Mouse (Mus musculus): ENCODE data around the gene Olfr684.

Gene Olfr684

DNA sequence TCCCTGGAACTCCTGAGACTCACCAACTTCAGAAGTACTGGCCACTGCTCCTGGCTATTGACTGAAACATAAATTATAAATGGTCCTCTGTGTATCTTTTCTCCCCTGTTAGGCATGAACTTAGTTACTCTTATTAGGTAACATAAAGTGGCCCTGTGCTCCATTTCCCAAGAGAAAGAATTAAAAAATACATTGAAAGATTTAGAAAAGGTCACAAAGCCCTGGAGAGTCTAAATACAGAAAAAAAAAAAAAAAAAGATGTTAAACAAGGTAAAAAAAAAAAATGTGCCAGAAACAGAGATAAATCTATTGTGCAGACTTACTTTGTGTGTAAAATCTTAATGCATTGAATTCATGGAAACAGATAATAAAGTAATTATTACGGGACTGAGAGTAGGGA lies at the start of gene Olfr684:
Gene Olfr684, minus strand, starts transcription at position 101 of the 400 bp plus-strand sequence.
- no peak for DNase-seq (ENCODE audit: low read depth, low spot score)

DNA sequence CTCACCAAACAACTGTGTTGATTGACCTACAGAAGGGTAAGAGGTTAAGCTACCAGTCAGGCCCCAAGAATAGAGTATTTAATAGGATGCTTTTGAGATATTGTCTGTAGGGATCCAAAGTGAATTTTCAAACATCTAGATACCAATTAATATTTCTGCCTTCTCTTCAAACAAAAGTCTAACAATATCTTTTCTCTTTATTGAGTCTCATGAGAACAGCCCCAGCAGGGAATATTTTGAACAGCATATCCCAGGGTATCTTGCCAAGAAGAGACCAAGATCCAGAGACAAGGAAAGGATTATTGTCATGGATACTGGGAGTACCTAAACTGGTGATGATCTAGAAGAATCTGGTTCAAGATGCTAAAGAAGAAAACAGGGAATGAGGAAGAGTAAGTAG lies 43.9 kb upstream of the Olfr684 start, which contains the start of gene Olfr686:
Gene Olfr686, minus strand, starts transcription at position 101 of the 400 bp plus-strand sequence.
- no peak for DNase-seq (ENCODE audit: low read depth, low spot score)

DNA sequence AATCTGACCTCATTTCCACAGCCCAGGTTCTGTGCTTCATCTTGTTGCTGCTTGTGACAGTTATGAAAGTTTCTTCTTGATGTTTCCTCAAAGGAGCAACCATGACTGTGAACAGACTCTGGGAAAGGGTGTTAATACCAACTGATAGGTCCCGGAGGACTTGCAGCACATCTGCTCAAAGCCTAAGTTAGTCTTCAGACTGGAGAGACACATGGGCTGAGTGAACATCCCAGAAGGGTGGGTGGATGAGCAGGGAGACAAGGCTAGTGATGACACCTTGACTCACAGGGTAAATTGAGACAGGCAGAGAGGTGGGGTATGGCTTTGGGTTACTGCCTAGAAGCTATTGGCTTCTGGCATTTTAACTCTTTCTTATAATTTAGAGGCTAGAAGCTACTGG lies 22.5 kb upstream of the Olfr684 start, which contains the start of gene Olfr685:
Gene Olfr685, minus strand, starts transcription at position 101 of the 400 bp plus-strand sequence.
- DNase-seq (ENCODE audit: low read depth, low spot score): no peak

DNA sequence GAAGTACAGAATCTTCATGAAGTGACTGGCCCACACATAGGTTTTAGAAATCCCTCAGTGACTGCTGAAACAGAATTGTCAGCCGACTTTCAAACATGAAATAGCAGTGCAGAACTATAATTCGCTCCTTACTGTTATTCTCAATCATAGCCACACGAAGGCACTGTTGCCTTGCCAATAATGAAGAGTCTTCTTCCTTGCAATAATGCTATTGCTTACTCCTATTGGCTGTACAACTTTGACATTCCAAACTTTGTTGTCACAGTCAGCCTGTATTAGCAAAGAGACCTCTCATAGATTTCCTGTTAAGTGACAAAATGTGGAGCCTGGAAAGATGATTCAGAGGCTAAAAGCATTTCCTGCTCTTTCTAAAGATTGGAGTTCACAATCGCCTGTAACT lies 7.3 kb upstream of the Olfr684 start:
- no peak for DNase-seq (ENCODE audit: low read depth, low spot score)

DNA sequence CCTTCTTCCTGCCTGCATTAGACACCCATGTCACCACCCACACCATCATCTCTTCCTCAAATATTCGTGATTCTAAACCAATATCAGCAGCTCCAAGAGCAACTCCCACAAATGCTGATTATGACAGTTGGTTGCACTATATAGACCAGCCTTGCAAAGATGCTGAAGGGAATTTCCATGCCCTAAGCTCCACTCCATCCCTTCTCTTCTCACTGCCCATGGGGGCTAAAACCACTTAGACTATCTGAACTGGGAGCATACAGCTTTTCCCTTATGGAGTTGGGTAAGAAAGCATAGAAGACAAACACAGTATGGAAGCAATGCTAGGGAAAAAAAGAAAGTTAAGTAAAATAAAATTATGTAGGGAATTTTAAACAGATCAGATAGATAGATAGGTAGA lies 16.5 kb downstream of the Olfr684 start, which contains the start of gene Olfr683:
Gene Olfr683, minus strand, starts transcription at position 101 of the 400 bp plus-strand sequence.
- DNase-seq (ENCODE audit: low read depth, low spot score): no peak

DNA sequence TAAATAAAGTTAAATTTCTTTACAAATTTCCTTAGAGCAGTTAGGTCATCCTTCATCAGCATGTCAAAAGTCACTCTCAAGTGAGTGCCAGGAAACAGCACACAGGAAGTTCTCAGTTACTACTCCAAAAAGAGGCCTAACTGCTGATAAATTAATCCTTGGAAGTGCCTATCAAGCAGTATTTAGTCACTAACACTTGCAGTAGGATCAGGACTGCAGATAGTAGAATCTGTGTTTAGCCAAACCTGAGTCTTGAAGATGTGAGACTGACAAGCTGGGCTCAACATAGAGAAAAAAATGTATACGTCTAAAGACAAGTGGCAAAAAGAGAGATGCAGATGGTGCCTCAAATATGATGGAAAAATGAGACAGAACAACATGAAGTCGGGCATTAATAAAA lies 22.2 kb downstream of the Olfr684 start:
- DNase-seq (ENCODE audit: low read depth, low spot score): no peak

DNA sequence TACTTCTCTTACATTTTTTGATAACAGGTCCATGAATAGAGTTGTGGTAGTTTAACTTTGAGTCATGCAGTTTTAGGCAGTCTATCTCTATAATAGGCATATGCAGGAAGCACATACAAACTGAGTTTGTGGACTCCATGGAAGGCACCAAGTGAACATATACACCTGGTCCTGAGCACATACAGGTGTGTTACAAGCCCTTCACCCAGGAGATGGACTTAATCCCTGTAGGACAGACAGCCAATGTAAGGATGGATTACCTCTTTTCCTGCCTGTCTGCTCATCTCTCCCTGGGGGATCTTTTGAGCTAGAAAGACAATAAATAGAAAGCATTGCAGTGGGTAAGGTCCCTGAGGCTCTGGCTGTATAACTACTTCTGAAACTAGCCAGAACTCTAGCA lies 46.9 kb downstream of the Olfr684 start, which contains the start of gene Olfr681:
Gene Olfr681, plus strand, starts transcription at position 301 of the 400 bp plus-strand sequence.
- no peak for DNase-seq (ENCODE audit: low read depth, low spot score)

Data from skeletal muscle tissue, adult 2 months (tissue).